Mouse (Mus musculus): ENCODE data around the gene Clca3a1.

DNA sequence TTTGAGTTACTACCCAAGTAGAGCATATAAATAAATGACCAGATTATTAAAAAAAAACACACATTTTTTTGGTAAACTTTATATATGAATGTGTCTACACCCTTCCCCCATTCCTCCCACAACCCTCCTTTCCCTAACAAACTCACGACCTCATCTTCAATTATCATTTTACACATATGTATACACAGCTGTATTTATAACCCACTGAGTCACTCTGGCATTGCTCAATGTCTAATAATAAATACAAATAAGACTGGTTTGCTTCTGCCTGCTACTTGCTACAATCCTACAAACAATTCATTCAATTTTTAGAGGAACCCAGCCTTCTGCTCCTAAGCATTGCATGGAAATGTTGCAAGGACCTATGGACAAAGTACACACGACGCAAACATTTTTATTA is 1.1 kb downstream of the Clca3a1 start:
- TF ChIP-seq POLR2A (IDR thresholded peaks at IDR 0.05; ENCODE audit: insufficient read depth, low read depth, low read length) (no peak), CTCF (IDR thresholded peaks at IDR 0.05) (no peak)
